In the genomic region with DNA sequence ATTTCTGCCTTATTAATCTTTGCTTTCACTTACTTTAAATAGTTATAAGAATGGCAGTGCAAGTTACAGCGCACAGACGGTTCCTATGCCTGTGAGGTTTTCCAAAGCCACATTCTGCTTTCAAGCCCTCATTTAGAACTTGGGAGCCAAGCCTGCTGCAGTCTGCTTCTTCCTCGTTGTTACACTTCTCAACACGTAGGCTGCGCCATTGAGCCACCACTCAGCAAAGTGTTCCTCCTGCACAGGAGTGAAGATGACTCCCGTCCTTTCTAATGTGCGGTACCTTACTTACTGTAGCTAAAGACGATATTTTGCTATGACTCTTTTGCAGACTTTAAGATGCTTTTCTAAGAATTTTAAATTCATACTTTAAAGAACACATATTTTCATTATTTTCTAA, we compare ENCODE assay signal across 9 mouse cellular contexts.
DNase-seq lines count a peak whose midpoint lies in the region; ATAC-seq and TF ChIP-seq lines count a peak whose summit lies in the region.
"Had no signal": no experiment of that assay in that cellular context is flagged by ENCODE, and none has a peak within 500 bp of the region (broad histone marks: within the 10 kb centered on the region; RNA-seq: fewer than 3 reads in every experiment).

No protein-coding gene starts in this region.

- 0 out of 2 replicates have a peak, but pooled peaks cover 4% of the 10 kb centered on the region for H3K4me1 ChIP-seq in kidney, embryonic 16.5 days (ENCODE audit: insufficient read depth, low read length)
- H3K4me1 ChIP-seq in MEL (ENCODE audit: control insufficient read depth in 1 of 2, insufficient read depth in 2 of 2, low read length in 2 of 2): no peaks in the 10 kb centered on the region
- peaks cover 5% of the 10 kb centered on the region; the same call in 1 of the 2 replicates for H3K4me1 ChIP-seq in midbrain, postnatal 0 days (ENCODE audit: insufficient read depth, low read length)
- H3K4me1 ChIP-seq: heart, embryonic 13.5 days had no signal

- no peak for TF ChIP-seq EP300 in MEL (IDR thresholded peaks at IDR 0.05; ENCODE audit: low read depth in 1 of 2, low read length in 2 of 2)

- TF ChIP-seq CTCF in MEL (IDR thresholded peaks at IDR 0.05 in 2 of 3, conservative IDR thresholded peaks at IDR 0.05 in 1 of 3; ENCODE audit: control insufficient read depth in 1 of 3, insufficient read depth in 1 of 3, low read depth in 2 of 3, low read length in 3 of 3, poor library complexity in 1 of 3, severe bottlenecking in 1 of 3): peak; percentile 81 to 88 (median 88)
- peak; percentile 77 for TF ChIP-seq CTCF in gastrocnemius, adult 2 months (IDR thresholded peaks at IDR 0.05)
- peak; percentile 89 for TF ChIP-seq CTCF in midbrain, postnatal 0 days (IDR thresholded peaks at IDR 0.05)

- TF ChIP-seq RAD21 in MEL (IDR thresholded peaks at IDR 0.05; ENCODE audit: low read depth, low read length): peak; percentile 89

- no peak overlapping the region for H3K27ac ChIP-seq in kidney, embryonic 16.5 days (ENCODE audit: low read length)
- H3K27ac ChIP-seq in MEL (ENCODE audit: control insufficient read depth, low read depth, low read length): no peak overlapping the region
- no peak overlapping the region for H3K27ac ChIP-seq in gastrocnemius, adult 2 months
- no peak overlapping the region for H3K27ac ChIP-seq in midbrain, postnatal 0 days (ENCODE audit: low read depth, low read length)
- H3K27ac ChIP-seq: heart, embryonic 13.5 days had no signal

- no peaks in the 10 kb centered on the region for H3K27me3 ChIP-seq in kidney, embryonic 16.5 days (ENCODE audit: insufficient read depth, low read length)
- H3K27me3 ChIP-seq in MEL (ENCODE audit: control insufficient read depth in 1 of 2, insufficient read depth in 2 of 2, low read length in 2 of 2): no peaks in the 10 kb centered on the region
- no peaks in the 10 kb centered on the region for H3K27me3 ChIP-seq in midbrain, postnatal 0 days (ENCODE audit: insufficient read depth, low read length)
- H3K27me3 ChIP-seq: heart, embryonic 13.5 days had no signal

- no peak overlapping the region for H3K4me2 ChIP-seq in kidney, embryonic 16.5 days (replicated peaks; ENCODE audit: low read depth, low read length)
- no peak overlapping the region for H3K4me2 ChIP-seq in midbrain, postnatal 0 days (ENCODE audit: low read depth, low read length, poor library complexity, severe bottlenecking)
- H3K4me2 ChIP-seq: heart, embryonic 13.5 days had no signal

- 35% methylated on average over 8 of the region's 8 CpGs for WGBS in kidney, embryonic 16.5 days
- 35% methylated on average over 8 of the region's 8 CpGs for WGBS in midbrain, postnatal 0 days

- intact Hi-C loops in gastrocnemius, adult 2 months (cut with DNase I): loop anchor here (5.0 to 10.0 kb wide), 4 partner anchors 331 to 718 kb away; a partner anchor contains a TSS
- intact Hi-C loops in left cerebral cortex, postnatal 25 days (cut with DNase I): loop anchor here (5.0 to 10.0 kb wide), 3 partner anchors 331 to 718 kb away; a partner anchor contains a TSS

- no peaks in the 10 kb centered on the region for H3K36me3 ChIP-seq in kidney, embryonic 16.5 days (ENCODE audit: insufficient read depth, low read length)
- peaks cover 0 to 2% of the 10 kb centered on the region in 2 experiments; a peak in 1 of 4 replicates for H3K36me3 ChIP-seq in MEL (ENCODE audit: control insufficient read depth in 1 of 2, insufficient read depth in 2 of 2, low read length in 2 of 2)
- H3K36me3 ChIP-seq in midbrain, postnatal 0 days (ENCODE audit: insufficient read depth, low read length): no peaks in the 10 kb centered on the region; the same call in 1 of the 2 replicates

- ATAC-seq in kidney, embryonic 16.5 days (ENCODE audit: low FRiP score, low TSS enrichment): no peak
- ATAC-seq in midbrain, postnatal 0 days (ENCODE audit: low FRiP score): no peak
- ATAC-seq in erythroblast, adult 5-6 weeks (replicated peaks; ENCODE audit: low FRiP score, poor library complexity, severe bottlenecking): no peak

- H3K9me3 ChIP-seq in kidney, embryonic 16.5 days (ENCODE audit: low read length): peaks cover 5% of the 10 kb centered on the region; the same call in 1 of the 2 replicates
- no peaks in the 10 kb centered on the region for H3K9me3 ChIP-seq in MEL (replicated peaks; ENCODE audit: insufficient read depth, low read length)
- H3K9me3 ChIP-seq in midbrain, postnatal 0 days (ENCODE audit: low read length): no peaks in the 10 kb centered on the region
- H3K9me3 ChIP-seq: heart, embryonic 13.5 days had no signal

- DNase-seq in kidney, adult 9 months: peak; percentile 40
- DNase-seq in MEL (ENCODE audit: low read depth, low spot score): peak; percentile 77
- peak; percentile 86 for DNase-seq in brain, adult 2 months (ENCODE audit: low read depth, low spot score)
- DNase-seq in gastrocnemius, adult 2 months: peak; percentile 63
- peak; percentile 17 to 59 for DNase-seq in left cerebral cortex, postnatal 25 days (ENCODE audit: low spot score in 2 of 2)
- DNase-seq in midbrain, postnatal 0 days (ENCODE audit: low spot score): peak; percentile 87

- no peak overlapping the region for H3K9ac ChIP-seq in kidney, embryonic 16.5 days (replicated peaks; ENCODE audit: low read length)
- H3K9ac ChIP-seq in MEL (ENCODE audit: control insufficient read depth, low read depth, low read length, poor library complexity, severe bottlenecking): no peak overlapping the region
- no peak overlapping the region for H3K9ac ChIP-seq in midbrain, postnatal 0 days (replicated peaks; ENCODE audit: low read length, poor library complexity, severe bottlenecking)
- H3K9ac ChIP-seq: heart, embryonic 13.5 days had no signal

- no peak overlapping the region for H3K4me3 ChIP-seq in kidney, embryonic 16.5 days (ENCODE audit: low read length)
- no peak overlapping the region for H3K4me3 ChIP-seq in MEL (ENCODE audit: control insufficient read depth in 1 of 2, insufficient read depth in 1 of 2, low read depth in 2 of 2, low read length in 2 of 2)
- no peak overlapping the region for H3K4me3 ChIP-seq in gastrocnemius, adult 2 months
- no peak overlapping the region for H3K4me3 ChIP-seq in midbrain, postnatal 0 days (ENCODE audit: low read depth, low read length)
- H3K4me3 ChIP-seq: heart, embryonic 13.5 days had no signal

- H3K79me2 ChIP-seq in MEL (ENCODE audit: control insufficient read depth, insufficient read depth, low read length, poor library complexity): no peaks in the 10 kb centered on the region

- no peak for TF ChIP-seq POLR2A in MEL (IDR thresholded peaks at IDR 0.05; ENCODE audit: control insufficient read depth in 1 of 2, insufficient read depth in 1 of 2, low read depth in 1 of 2, low read length in 2 of 2, poor library complexity in 1 of 2)

TF ChIP-seq in MEL, 35 proteins besides CTCF, POLR2A, EP300 and RAD21:
- TF ChIP-seq SMC3 (IDR thresholded peaks at IDR 0.05; ENCODE audit: low read depth, low read length): peak; percentile 82
- no peak for TF ChIP-seq MYC (IDR thresholded peaks at IDR 0.05; ENCODE audit: low read depth, low read length)
- peak; percentile 78 for TF ChIP-seq ZC3H11A (IDR thresholded peaks at IDR 0.05; ENCODE audit: low read depth, low read length)
- TF ChIP-seq ELF1 (IDR thresholded peaks at IDR 0.05; ENCODE audit: low read depth, low read length): peak; percentile 80
- TF ChIP-seq MAFK (IDR thresholded peaks at IDR 0.05; ENCODE audit: borderline replicate concordance, low read depth, low read length): 0 out of 2 replicates have a peak, but pooled peaks have one; percentile 12
- no peak for TF ChIP-seq USF1 (IDR thresholded peaks at IDR 0.05; ENCODE audit: low read depth, low read length)
- TF ChIP-seq CHD1 (IDR thresholded peaks at IDR 0.05; ENCODE audit: low read depth, low read length): no peak
- TF ChIP-seq CHD2 (IDR thresholded peaks at IDR 0.05; ENCODE audit: low read length): no peak
- no peak for TF ChIP-seq ETS1 (IDR thresholded peaks at IDR 0.05; ENCODE audit: low read depth, low read length)
- TF ChIP-seq SIN3A (IDR thresholded peaks at IDR 0.05; ENCODE audit: low read length): 0 out of 2 replicates have a peak, but pooled peaks have one; percentile 35
